Mouse (Mus musculus): ENCODE data around the gene Dock10. TPM values are rescaled to one million over a fixed set of nuclear protein-coding genes. Genes with fewer than 3 reads are reported as not detected.

The Dock10 gene
- 8.1 and 9.1 TPM in 2 replicates for polyA plus RNA-seq (2012; rRNA removed)
- 7.2 and 8.2 TPM in 2 replicates for polyA plus RNA-seq (2014; fragmentation: Nextera tagmentation; extraction: Ambion mirVana)

DNA sequence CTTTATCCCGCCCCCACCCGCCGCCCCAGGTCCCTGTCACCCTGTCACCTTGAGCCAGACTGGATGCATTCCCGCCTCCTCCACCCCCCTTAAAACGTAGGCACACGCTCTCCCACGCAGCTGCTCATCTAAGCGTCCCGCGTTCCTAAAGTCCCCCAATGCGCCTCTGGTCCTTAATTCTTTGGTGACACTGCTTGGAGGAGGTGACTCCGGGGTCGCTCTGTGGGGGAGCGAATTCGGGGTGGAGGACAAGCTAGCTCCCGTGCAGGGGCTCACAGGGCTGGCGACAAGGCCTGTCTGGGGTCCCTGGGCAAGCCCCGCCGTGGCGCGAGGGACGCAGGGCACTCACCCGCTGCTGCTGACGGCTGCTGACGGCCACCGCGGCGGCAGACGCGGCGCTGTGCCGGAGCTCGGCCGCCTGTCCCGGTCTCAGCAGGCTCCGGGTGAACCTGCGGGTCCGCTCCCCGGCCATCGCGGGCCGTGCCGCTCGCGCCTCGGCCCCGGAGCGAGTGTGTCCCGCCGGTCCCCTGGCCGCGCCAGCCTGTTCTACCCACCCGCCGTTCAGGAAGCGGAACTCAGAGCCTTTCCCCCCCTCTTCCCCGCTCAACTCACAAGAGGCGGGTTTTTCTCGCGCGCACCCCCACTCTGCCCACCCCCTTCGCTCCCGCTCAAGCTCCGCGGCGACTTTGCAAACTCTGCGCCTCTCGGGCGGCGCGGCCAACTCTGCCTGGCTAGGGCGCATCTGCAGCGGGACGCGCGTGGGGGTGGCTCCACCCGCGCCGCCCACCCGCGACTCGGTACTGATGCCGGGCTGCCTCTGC lies at the start of gene Dock10:
Gene Dock10, minus strand, starts transcription at position 551 of the 821 bp plus-strand sequence.
- WGBS = under 1% methylated on average over 58 of the region's 82 CpGs

DNA sequence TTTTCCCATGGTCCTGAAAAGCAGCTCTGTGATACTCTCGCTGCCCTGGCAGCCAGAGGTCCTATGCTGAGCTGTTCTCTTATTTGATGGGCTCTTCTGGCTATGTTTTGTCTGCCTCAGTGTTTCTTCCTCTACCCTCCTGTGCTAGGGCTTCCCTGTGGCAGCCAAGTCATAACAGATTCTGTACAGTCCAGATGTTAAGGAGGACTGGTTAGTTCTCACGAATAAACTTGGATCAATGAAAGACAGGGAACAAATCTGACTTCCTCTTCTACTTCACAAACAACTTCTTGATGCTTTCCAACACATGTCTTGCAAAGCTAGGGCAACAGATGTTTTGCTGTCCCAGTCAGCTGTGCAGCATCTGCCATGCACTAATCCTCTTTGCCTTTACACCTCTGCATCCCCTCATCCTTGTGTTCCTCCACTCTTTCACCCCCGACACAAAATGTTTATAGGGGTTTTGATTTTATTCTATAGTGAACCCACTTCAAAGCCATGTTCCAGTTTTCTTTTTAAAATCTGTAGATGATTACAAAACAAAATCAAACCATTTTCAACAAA lies 48.6 kb upstream of the Dock10 start:
- H3K4me3 ChIP-seq (replicated peaks; ENCODE audit: low read length) = no peak overlapping the region
- no peak overlapping the region for H3K9ac ChIP-seq (ENCODE audit: low read depth, low read length, severe bottlenecking)
- no peak overlapping the region for H3K4me2 ChIP-seq (replicated peaks; ENCODE audit: low read depth, low read length, severe bottlenecking)
- WGBS = 60% methylated on average over 3 of the region's 3 CpGs
- no peak for TF ChIP-seq POLR2A (IDR thresholded peaks at IDR 0.05; ENCODE audit: borderline replicate concordance, extremely low read depth, insufficient read depth, insufficient read length)
- no peaks in the 10 kb centered on the region for H3K36me3 ChIP-seq (ENCODE audit: control insufficient read depth, insufficient read depth, low read length)
- no peaks in the 10 kb centered on the region for H3K9me3 ChIP-seq (ENCODE audit: control insufficient read depth, low read length)
- ATAC-seq (ENCODE audit: low FRiP score, low read depth) (no peak), DNase-seq (ENCODE audit: low spot score) (no peak)
- H3K27ac ChIP-seq (replicated peaks; ENCODE audit: low read depth, low read length) = no peak overlapping the region
- H3K27me3 ChIP-seq (ENCODE audit: control insufficient read depth, insufficient read depth, low read length) = no peaks in the 10 kb centered on the region
- H3K4me1 ChIP-seq (ENCODE audit: control insufficient read depth, insufficient read depth, low read length) = no peaks in the 10 kb centered on the region

More for the DNA sequence above, at the start of gene Dock10:
- TF ChIP-seq POLR2A (IDR thresholded peaks at IDR 0.05; ENCODE audit: borderline replicate concordance, extremely low read depth, insufficient read depth, insufficient read length) = no peak
- Histone ChIP-seq H3K4me1 (ENCODE audit: control insufficient read depth, insufficient read depth, low read length) (peaks cover 10% of the 10 kb centered on the region; the same call in 1 of the 2 replicates), H3K27ac (replicated peaks; ENCODE audit: low read depth, low read length) (no peak within 1 kb of the TSS), H3K36me3 (ENCODE audit: control insufficient read depth, insufficient read depth, low read length) (no peaks in the 10 kb centered on the region), H3K9me3 (ENCODE audit: control insufficient read depth, low read length) (no peaks in the 10 kb centered on the region), H3K27me3 (ENCODE audit: control insufficient read depth, insufficient read depth, low read length) (peaks cover 13% of the 10 kb centered on the region; the same call in 1 of the 2 replicates), H3K4me2 (replicated peaks; ENCODE audit: low read depth, low read length, severe bottlenecking) (peak within 1 kb of the TSS; percentile 89), H3K9ac (ENCODE audit: low read depth, low read length, severe bottlenecking) (peak within 1 kb of the TSS; percentile 63), H3K4me3 (replicated peaks; ENCODE audit: low read length) (peak within 1 kb of the TSS; percentile 63)
- no peak for DNase-seq (ENCODE audit: low spot score)
- ATAC-seq (ENCODE audit: low FRiP score, low read depth) = peak; percentile 71

DNA sequence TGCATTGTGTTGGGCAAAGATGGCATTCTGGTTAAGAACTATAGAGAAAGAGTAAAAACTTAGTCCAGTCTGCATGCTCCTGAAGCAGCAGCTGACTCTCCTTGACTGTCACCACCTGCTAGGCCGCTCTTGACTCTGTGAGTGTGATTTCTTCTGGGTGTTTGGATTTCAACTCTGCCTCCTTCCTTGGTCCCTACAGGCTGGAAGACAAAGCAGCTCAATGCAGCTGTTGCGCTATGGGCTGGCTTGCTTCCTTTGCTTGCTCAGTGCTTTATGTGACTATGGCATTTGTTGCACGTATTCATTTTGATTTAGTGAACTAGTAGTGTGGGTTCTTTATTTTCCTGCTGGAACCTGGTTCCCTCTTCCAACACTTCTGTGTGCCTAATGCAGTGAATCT lies 43.7 kb upstream of the Dock10 start:
- DNase-seq (ENCODE audit: low spot score) (peak; percentile 44), ATAC-seq (ENCODE audit: low FRiP score, low read depth) (peak; percentile 73; the same call in 1 of the 2 replicates)
- H3K27ac ChIP-seq (replicated peaks; ENCODE audit: low read depth, low read length) = no peak overlapping the region
- no peaks in the 10 kb centered on the region for H3K4me1 ChIP-seq (ENCODE audit: control insufficient read depth, insufficient read depth, low read length)
- H3K4me3 ChIP-seq (replicated peaks; ENCODE audit: low read length) = no peak overlapping the region
- 74% methylated on average over 3 of the region's 3 CpGs for WGBS
- no peak overlapping the region for H3K4me2 ChIP-seq (replicated peaks; ENCODE audit: low read depth, low read length, severe bottlenecking)
- H3K36me3 ChIP-seq (ENCODE audit: control insufficient read depth, insufficient read depth, low read length) = no peaks in the 10 kb centered on the region
- no peak overlapping the region for H3K9ac ChIP-seq (ENCODE audit: low read depth, low read length, severe bottlenecking)
- TF ChIP-seq POLR2A (IDR thresholded peaks at IDR 0.05; ENCODE audit: borderline replicate concordance, extremely low read depth, insufficient read depth, insufficient read length) = no peak
- H3K9me3 ChIP-seq (ENCODE audit: control insufficient read depth, low read length) = no peaks in the 10 kb centered on the region
- H3K27me3 ChIP-seq (ENCODE audit: control insufficient read depth, insufficient read depth, low read length) = no peaks in the 10 kb centered on the region

DNA sequence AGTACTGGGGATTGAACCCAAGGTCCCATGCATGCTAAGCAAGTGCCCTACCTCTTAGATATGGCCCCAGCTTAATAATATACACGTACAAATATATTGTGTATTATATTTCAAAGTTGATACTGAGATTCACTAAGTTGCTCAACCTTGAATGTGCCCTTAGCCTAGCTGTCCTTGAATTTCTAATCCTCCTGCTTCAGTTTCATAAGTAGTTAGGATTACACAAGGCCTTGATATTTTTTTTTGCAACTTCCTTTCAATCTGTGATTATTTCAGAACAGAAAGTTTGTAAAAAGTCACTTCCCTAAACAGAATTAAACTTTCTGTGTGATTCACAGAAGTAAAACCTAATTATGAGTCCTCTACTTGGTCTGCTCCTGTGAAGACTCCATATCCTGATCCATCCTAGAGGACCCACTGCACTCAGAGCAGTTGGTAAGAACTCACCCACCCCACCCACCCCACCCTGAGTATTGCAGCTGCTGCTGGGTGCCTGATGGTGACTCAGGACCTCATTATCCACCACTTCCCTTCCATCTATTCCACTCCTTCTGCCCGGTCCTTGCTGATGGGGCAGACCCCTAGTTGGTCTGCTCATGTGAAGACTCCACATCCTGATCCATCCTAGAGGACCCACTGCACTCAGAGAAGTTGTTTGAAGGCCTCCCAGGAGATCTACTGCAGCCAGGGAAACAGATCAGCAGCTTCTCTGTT lies 26.9 kb upstream of the Dock10 start:
- 90% methylated on average over 2 of the region's 2 CpGs for WGBS
- DNase-seq (ENCODE audit: low spot score) = no peak
- no peak overlapping the region for H3K4me2 ChIP-seq (replicated peaks; ENCODE audit: low read depth, low read length, severe bottlenecking)
- H3K9ac ChIP-seq (ENCODE audit: low read depth, low read length, severe bottlenecking) = no peak overlapping the region
- TF ChIP-seq POLR2A (IDR thresholded peaks at IDR 0.05; ENCODE audit: borderline replicate concordance, extremely low read depth, insufficient read depth, insufficient read length) = no peak
- ATAC-seq (ENCODE audit: low FRiP score, low read depth) = no peak
- H3K27me3 ChIP-seq (ENCODE audit: control insufficient read depth, insufficient read depth, low read length) = no peaks in the 10 kb centered on the region
- H3K36me3 ChIP-seq (ENCODE audit: control insufficient read depth, insufficient read depth, low read length) = no peaks in the 10 kb centered on the region
- no peak overlapping the region for H3K27ac ChIP-seq (replicated peaks; ENCODE audit: low read depth, low read length)
- no peaks in the 10 kb centered on the region for H3K9me3 ChIP-seq (ENCODE audit: control insufficient read depth, low read length)
- H3K4me1 ChIP-seq (ENCODE audit: control insufficient read depth, insufficient read depth, low read length) = no peaks in the 10 kb centered on the region
- H3K4me3 ChIP-seq (replicated peaks; ENCODE audit: low read length) = no peak overlapping the region

DNA sequence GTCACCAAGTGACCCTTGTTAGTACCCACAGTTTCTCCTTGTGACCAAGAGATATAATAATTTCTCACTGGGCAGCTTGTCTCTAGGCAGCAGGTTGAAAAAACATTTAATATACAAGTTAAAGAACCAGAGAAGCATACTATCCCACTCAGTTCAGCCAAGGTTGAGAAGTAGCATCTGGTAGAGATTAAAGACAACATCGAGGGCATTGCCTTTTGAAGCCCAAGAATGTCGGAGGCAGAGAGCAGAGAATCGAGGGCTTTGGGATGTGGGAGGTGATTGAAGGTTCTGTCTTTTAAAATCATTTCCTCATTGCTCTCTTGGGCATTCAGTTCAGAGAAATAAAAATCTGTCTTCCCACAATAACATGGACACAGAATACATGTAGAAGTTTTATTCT lies 25.8 kb upstream of the Dock10 start:
- H3K4me2 ChIP-seq (replicated peaks; ENCODE audit: low read depth, low read length, severe bottlenecking) = no peak overlapping the region
- DNase-seq (ENCODE audit: low spot score) (peak; percentile 28), ATAC-seq (ENCODE audit: low FRiP score, low read depth) (no peak)
- H3K27me3 ChIP-seq (ENCODE audit: control insufficient read depth, insufficient read depth, low read length) = no peaks in the 10 kb centered on the region
- H3K36me3 ChIP-seq (ENCODE audit: control insufficient read depth, insufficient read depth, low read length) = no peaks in the 10 kb centered on the region
- no peak overlapping the region for H3K4me3 ChIP-seq (replicated peaks; ENCODE audit: low read length)
- H3K9ac ChIP-seq (ENCODE audit: low read depth, low read length, severe bottlenecking) = no peak overlapping the region
- no peaks in the 10 kb centered on the region for H3K9me3 ChIP-seq (ENCODE audit: control insufficient read depth, low read length)
- no peak overlapping the region; the same call in 1 of the 2 replicates for H3K27ac ChIP-seq (replicated peaks; ENCODE audit: low read depth, low read length)
- WGBS = 27% methylated on average over 3 of the region's 3 CpGs
- TF ChIP-seq POLR2A (IDR thresholded peaks at IDR 0.05; ENCODE audit: borderline replicate concordance, extremely low read depth, insufficient read depth, insufficient read length) = no peak
- no peaks in the 10 kb centered on the region for H3K4me1 ChIP-seq (ENCODE audit: control insufficient read depth, insufficient read depth, low read length)

Measured in limb, embryonic 14.5 days (tissue).